9 mouse cellular contexts compared by ENCODE assay signal in genomic region chr12:102202901-102203300, GRCm38 (mm10).
DNase-seq lines count a peak whose midpoint lies in the region; ATAC-seq lines count a peak whose summit lies in the region.
"Had no signal": no experiment of that assay in that cellular context is flagged by ENCODE, and none has a peak within 500 bp of the region (broad histone marks: within the 10 kb centered on the region; RNA-seq: fewer than 3 reads in every experiment).

No protein-coding gene starts in this region.

- peak; percentile 29 to 33 for DNase-seq in cerebellum, adult 18-20 months
- no peak for DNase-seq in cerebellum, adult 11 months
- peak; percentile 33 for DNase-seq in neural tube, embryonic 10.5 days (ENCODE audit: extremely low spot score, low spot score)
- peak; percentile 65 to 68 for DNase-seq in heart, postnatal 10 days
- DNase-seq in c-Kit-positive CD71-positive TER-119-positive erythroid progenitor cells, embryonic 14.5 days (ENCODE audit: low spot score), result no peak

- no peaks in the 10 kb centered on the region for H3K27me3 ChIP-seq in neural tube, embryonic 15.5 days (replicated peaks)
- no peaks in the 10 kb centered on the region for H3K27me3 ChIP-seq in lung, embryonic 15.5 days

- H3K4me1 ChIP-seq in neural tube, embryonic 15.5 days, result peaks cover 11% of the 10 kb centered on the region; the same call in 1 of the 2 replicates
- H3K4me1 ChIP-seq in lung, embryonic 15.5 days, result 0 out of 2 replicates have a peak, but pooled peaks cover 4% of the 10 kb centered on the region

- H3K4me2 ChIP-seq in neural tube, embryonic 15.5 days, result no peak overlapping the region
- H3K4me2 ChIP-seq in lung, embryonic 15.5 days, result no peak overlapping the region

- ATAC-seq in neural tube, embryonic 15.5 days (ENCODE audit: low FRiP score), result no peak
- peak; percentile 74; the same call in 1 of the 2 replicates for ATAC-seq in lung, embryonic 15.5 days (ENCODE audit: borderline replicate concordance, extremely low read depth, low FRiP score, low TSS enrichment)
- ATAC-seq in megakaryocyte progenitor cell, adult 5-6 weeks (replicated peaks; ENCODE audit: poor library complexity), result no peak

- H3K4me3 ChIP-seq in neural tube, embryonic 15.5 days (replicated peaks), result no peak overlapping the region
- H3K4me3 ChIP-seq in lung, embryonic 15.5 days, result no peak overlapping the region
- H3K4me3 ChIP-seq: left cerebral cortex, adult 2 months had no signal

- 50% methylated on average over 9 of the region's 9 CpGs for WGBS in neural tube, embryonic 15.5 days
- WGBS in lung, embryonic 15.5 days, result 21% methylated on average over 9 of the region's 9 CpGs

- no peak overlapping the region for H3K9ac ChIP-seq in neural tube, embryonic 15.5 days (replicated peaks)
- H3K9ac ChIP-seq in lung, embryonic 15.5 days, result no peak overlapping the region

- no peaks in the 10 kb centered on the region for H3K9me3 ChIP-seq in neural tube, embryonic 15.5 days (replicated peaks)
- no peaks in the 10 kb centered on the region for H3K9me3 ChIP-seq in lung, embryonic 15.5 days

- no peaks in the 10 kb centered on the region for H3K36me3 ChIP-seq in neural tube, embryonic 15.5 days
- H3K36me3 ChIP-seq in lung, embryonic 15.5 days, result no peaks in the 10 kb centered on the region

- intact Hi-C loops in heart, postnatal 10 days (cut with DNase I), result no loop called here

- no peak overlapping the region for H3K27ac ChIP-seq in neural tube, embryonic 15.5 days (replicated peaks)
- H3K27ac ChIP-seq in lung, embryonic 15.5 days, result no peak overlapping the region
- H3K27ac ChIP-seq: left cerebral cortex, adult 2 months had no signal

Comparison
In these comparisons a context has a peak if more than half of its experiments do, and no peak if none do; other contexts are left out.
1. DNase-seq: peak in cerebellum, adult 18-20 months (2 of 2), neural tube, embryonic 10.5 days (single experiment) and heart, postnatal 10 days (2 of 2); none in cerebellum, adult 11 months (single experiment) and c-Kit-positive CD71-positive TER-119-positive erythroid progenitor cells, embryonic 14.5 days (single experiment).